Mouse (Mus musculus): ENCODE data around the gene Scarf2.

DNA sequence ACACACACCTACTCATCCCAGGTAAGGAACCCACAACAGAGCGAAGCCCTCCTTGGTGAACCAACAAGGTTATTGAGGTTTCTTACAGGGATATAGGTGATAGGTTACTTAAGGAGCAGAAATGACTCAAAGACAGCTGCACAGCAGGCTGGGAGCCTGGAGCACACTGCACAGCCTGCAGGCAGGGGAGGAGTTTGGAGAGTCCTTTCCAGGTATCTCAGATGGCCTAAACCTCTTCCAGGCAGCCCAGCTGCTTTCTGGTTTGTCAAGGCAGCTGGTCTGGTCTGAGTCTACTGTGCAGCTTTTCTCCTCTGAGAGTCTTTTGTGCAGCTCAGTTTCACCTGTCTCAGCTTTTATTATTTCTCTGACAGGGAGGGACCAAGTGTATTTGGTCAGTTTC is 39.3 kb upstream of the Scarf2 start:
- TF ChIP-seq CTCF (conservative IDR thresholded peaks at IDR 0.05; ENCODE audit: low read length) = no peak
- no peak for TF ChIP-seq NANOG (IDR thresholded peaks at IDR 0.05; ENCODE audit: borderline replicate concordance, low read length)
